Mouse (Mus musculus) c-Kit-negative CD71-positive TER-119-positive erythroid progenitor cells, embryonic 14.5 days (primary cell): ENCODE measurements around the gene Kcnq2.

Source experiments
- DNase-seq: peaks from one replicate; pipeline ENCODE4 v3.0.0-alpha.2; 2013; ENCODE audit warnings: low read depth, low spot score

Kcnq2 gene

GRCm38 (mm10) chr2:181102161-181102560, 32.9 kb downstream of the Kcnq2 start:
- no peak for DNase-seq

DNA sequence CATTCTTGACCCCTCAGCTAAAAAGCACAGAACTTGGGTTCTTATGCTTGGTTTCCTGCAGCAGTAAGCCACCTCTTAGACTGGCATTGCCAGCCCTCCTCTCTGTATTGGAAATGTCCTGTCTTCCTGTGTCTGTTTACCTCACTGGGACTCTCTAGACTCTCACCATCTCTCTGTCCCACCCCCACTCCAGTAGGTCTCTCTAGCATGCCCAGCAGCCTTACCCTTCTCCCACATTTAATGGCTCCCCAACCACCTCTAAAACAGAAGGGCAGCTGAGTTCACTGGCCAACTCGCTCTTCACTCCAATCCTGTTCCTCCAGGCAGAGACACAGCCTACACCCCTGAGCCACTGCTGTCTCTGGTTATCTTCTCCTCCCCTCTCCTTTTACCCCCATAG, 33.5 kb downstream of the Kcnq2 start:
- no peak for DNase-seq

DNA sequence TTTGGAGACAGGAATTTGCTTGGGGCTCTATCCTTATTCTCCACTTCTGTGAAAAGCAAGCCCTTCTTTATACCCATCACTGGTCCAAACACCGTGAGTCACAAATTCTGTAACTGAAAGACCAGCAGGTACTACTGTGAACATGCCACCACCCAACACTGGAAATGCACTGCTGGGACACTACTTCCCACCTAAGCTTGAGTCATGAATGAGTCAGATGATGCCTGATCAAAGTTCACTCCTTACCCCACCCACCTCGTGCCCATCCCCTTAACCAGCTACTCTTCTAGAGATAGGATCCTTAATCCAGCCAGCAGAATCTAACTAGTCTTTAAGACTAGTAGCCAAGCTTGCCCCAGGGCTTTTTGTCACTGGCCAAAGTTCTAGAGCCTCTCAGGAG, 35.0 kb downstream of the Kcnq2 start:
- DNase-seq, result no peak

DNA sequence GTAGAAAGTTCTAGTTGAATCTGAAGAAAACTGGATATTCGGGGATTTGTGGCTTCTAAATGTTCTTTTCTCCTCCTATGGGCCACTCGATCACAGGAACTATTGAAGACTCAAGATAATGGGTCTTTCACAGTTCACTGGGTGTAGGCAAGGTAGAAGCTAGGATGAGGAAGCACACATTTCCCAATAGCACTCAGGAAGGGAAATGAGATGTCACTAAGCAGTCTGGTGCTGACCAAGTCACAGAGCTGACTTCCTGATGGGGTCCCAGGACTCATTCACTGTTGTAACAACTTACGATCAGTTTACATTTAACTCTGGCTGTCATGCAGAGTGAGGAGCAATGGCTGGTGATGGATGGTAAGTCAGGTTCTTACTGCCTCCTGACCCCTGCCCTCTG, 45.0 kb downstream of the Kcnq2 start:
- no peak for DNase-seq

- DNase-seq, result no peak
These were observed 50.1 kb downstream of the Kcnq2 start for GRCm38 (mm10) chr2:181084997-181085396.

DNA sequence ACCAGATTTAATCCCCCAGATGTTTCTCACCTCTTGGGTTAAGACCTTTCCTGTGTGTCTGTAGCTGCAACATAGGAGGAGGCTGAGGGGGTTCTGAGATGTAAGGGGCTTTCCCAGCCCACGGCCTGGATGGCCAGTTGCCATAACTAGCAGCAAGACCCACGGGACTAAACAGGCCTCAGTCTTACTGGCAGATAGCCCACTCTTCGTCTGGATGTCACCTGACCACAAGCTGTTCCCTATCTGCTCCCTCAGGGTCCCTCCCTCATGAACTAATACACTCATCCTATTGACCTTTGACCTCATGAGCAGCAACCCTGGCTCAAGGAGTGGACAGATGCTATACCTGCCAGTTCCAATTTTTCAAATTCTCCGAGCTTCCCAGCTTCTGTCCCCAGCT, 51.2 kb downstream of the Kcnq2 start:
- DNase-seq, result no peak

- DNase-seq, result peak; percentile 22
These were observed 54.2 kb downstream of the Kcnq2 start for GRCm38 (mm10) chr2:181080886-181081285.

- peak; percentile 37 for DNase-seq
These were observed 55.6 kb downstream of the Kcnq2 start for GRCm38 (mm10) chr2:181079518-181079917.

DNA sequence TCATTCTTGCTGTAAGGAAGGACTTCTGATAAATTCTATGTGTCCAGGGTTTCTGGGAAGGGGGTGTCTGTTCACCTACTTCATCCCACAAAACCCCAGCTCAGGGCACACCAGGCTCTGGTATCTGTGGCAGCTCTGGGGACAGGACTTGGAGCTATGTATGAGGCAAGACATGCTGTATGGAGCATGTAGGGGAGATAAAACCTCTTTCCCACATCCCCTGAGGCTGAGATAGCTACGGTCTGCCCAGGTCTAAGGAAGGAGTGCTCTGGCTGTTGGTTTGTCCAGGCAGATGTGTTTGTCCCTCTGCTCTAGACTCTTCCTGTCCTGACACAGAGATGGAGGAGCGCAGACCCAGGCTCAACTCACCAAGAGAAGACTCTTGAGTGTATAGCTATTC, 56.2 kb downstream of the Kcnq2 start:
- peak; percentile 16 for DNase-seq

DNA sequence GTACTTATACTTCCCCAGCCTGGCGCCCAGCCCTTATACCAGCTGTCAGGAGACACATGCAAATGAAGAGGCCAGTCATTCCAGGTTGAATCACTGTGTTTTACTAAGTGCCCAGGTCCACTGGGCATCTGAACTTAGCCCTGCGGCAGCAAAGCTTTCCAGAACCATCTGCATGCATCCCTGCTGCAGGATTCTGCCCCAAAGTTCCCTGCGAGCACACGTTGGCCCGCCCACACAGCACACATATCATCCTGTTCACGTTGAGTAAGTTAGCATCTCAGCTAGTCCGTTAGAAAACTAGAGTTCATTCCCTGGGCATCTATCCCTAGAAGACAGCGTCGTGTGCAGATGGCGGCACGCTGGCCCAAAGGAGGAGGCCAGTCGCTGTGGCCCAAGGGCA, 59.6 kb downstream of the Kcnq2 start:
- DNase-seq, result no peak

DNA sequence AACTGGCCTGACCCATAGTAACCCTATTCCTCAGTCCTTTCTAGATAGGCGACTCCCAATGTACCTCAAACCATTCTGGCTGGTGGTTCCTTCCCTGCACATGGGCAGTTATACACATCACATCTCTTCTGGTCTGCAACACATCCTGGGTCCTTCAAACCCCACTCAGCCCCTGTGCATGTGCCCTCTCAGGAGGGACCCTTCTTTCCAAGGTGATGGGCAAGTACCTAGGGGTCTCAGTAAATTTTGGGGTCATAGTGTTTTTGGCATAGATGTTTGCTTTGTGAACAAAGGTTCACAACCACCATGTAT, 62.7 kb downstream of the Kcnq2 start:
- no peak for DNase-seq

DNA sequence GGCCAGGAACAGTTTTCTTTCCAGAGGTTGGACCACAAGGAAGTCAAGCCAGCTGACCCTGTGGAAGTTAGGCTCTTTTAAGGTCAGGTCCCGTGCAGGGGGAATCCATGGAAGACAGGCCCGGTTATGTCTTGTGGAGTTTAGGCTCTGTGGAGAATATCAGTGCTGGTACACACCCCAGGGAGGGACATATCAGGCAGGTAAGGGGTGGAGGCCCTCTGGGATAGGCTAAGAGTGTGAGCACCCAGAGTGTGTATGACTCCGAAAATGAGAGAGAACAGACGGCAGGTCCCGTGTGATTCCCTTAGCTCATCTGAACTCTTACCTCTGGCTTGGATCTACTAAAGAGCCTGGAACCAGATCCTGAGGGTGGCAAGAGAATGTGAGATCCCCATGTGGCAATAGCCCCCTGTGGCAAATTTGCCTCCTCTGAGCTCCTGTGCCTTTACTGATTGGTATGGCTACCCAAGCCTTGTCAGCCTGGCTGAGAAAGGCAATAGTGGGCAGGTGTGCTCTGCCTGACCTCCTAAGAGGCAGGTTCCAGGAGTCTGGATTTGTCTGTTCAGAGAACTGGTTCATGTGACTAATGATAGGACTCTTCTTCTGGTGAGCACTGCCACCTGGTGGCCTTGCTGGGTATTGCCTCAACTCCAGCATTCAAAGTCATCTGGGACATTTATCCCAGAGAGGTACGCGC, 63.2 kb downstream of the Kcnq2 start:
- peak; percentile 68 for DNase-seq

DNA sequence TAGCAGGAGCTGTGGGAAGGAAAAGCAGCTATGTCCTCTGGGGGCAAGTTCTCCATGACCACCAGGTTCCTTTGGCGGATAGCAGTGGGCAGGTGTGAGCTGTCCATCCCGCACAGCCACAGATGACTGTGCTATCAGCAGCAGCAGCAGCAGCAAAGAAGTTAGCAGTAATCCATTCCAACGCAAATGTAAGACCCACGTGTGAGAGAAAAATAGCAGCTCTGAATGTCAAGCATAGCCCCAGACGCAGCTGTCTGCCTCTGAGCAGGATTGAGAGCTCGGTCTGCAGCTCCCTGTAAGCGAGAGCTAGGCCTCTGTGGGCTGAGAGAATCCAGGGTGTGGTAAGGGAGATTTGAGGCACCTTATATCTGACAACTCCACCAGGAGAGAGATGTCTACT, 65.0 kb downstream of the Kcnq2 start:
- DNase-seq, result no peak

DNA sequence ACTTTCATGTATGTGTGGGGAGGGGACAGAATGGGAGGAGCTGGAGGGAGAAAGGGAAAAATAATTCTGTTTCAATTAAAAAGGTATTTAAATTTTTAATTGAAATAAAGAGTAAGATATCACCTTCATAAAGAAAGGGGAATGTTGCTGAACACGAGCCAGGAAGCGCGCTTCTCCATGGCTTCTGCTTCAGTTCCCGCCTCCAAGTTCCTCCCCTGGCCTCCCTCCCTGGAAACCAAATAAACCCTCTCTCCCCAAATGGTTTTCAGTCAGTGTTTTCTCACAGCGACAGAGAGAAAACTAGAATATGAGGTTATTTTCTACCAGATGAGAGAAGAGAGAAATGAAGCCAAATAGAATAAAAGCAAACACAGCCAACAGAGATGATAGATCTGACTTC, 66.6 kb downstream of the Kcnq2 start:
- no peak for DNase-seq

- DNase-seq, result no peak
These were observed 69.3 kb downstream of the Kcnq2 start for GRCm38 (mm10) chr2:181065827-181066226.

DNA sequence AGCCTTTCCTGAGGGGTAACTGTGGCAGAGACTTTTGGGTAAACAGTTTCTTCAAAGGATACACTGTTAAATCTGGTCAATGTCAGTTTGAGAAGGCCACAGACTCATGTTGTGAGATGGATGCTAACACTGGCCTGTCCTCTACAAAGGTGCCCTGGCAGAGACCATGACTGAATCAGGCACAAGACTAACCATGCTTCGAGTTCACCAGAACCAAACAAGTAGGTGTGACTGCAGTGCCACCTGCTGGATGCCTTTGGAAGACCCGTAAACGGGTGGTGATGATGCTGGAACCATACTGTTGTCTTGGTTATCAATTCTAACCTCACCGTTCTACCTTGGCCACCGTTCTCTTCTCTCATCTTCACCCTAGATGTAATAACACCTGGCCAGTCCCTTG, 75.0 kb downstream of the Kcnq2 start:
- peak; percentile 25 for DNase-seq

GRCm38 (mm10) chr2:181058193-181058592, 76.9 kb downstream of the Kcnq2 start:
- DNase-seq, result no peak

DNA sequence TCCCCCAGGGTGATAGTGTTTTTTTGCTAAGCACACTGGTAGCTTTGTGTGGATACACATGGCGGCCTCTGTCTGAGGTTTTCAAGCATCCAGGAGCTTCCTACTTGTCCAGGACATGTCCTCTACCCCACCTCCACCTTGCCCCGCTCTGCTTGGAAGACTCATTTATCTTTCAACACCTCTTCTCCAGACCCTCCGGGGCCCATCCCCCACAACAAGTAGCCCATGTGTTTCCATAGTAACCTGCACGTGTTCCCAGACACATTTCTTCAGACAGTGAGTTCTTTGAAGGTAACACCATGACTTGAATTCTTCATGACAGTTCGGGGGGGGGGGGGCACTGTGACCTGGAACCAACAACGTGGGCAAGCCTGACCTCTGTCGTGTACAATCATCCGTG, 77.8 kb downstream of the Kcnq2 start:
- DNase-seq, result no peak

GRCm38 (mm10) chr2:181052171-181052570, 82.9 kb downstream of the Kcnq2 start:
- DNase-seq, result no peak

DNA sequence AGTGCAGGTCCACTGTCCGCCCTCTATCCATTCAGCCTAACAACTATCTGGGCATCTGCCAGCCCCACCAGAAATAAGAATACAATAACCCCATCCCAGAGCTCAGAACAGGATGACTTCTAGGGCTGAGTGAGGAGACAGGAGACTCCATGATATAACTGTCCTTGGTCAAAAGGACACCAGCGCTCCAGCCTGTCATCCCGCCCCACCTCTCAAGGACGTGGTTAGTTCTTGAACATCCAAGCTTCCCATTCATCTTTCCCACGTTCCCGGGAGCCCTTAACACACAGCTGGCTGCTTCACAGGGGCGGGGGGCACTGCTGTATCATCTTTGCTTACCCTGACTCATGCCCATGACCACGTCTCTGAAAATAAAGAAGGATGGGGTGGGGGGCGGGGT, 86.1 kb downstream of the Kcnq2 start:
- no peak for DNase-seq

- no peak for DNase-seq
These were observed 86.7 kb downstream of the Kcnq2 start for GRCm38 (mm10) chr2:181048252-181048945.

- DNase-seq, result no peak
These were observed 91.1 kb downstream of the Kcnq2 start for GRCm38 (mm10) chr2:181044001-181044400.

DNA sequence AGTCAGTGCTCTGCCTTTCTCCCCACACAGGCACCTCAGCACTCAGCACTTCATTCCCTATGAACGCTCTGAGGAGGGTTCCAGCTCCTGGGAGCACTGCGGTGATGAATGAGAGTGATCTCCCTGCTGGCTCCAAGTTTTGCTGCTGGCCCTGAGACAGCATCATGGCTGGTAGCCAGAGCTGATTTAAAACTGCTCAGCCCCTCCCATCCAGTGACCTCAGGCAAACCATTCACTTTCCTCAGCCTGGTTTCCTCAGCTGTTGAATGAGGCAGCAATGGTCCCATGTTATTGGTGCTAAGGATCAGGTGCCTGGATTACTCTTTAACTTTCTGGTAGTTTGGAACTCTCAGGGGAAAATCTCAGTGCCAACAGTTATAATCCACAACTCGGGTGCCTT, 91.7 kb downstream of the Kcnq2 start, which contains the start of gene Chrna4:
Gene Chrna4, minus strand, starts transcription at position 110 of the 400 bp plus-strand sequence.
- no peak for DNase-seq

GRCm38 (mm10) chr2:181042376-181042775, 92.7 kb downstream of the Kcnq2 start:
- no peak for DNase-seq
